Mouse (Mus musculus) CH12.LX (cell line): ENCODE measurements around the gene Tmem200b. TPM values are rescaled to one million over a fixed set of nuclear protein-coding genes. Genes with fewer than 3 reads are reported as not detected.

Experiments
- DNase-seq: peaks from one replicate; pipeline ENCODE4 v3.0.0-alpha.2; 2013; ENCODE audit errors: extremely low read depth
- H3K27ac ChIP-seq: 2 replicates; pipeline ENCODE4 v1.5.1; 2012; ENCODE audit warnings: low read depth, mild to moderate bottlenecking, control low read depth, moderate library complexity; ENCODE audit not compliant: insufficient read depth
- H3K27me3 ChIP-seq: replicated peaks from 2 replicates; pipeline ENCODE3; 2012; ENCODE audit warnings: inconsistent platforms
- H3K36me3 ChIP-seq, 2 experiments: replicated peaks in 1 of 2; 2 replicates each; pipeline versions ENCODE3 to v1.6.1; 2012; ENCODE audit warnings: inconsistent platforms in 1 of 2, low read length in 1 of 2, mild to moderate bottlenecking in 1 of 2, mixed read lengths in 1 of 2, moderate library complexity in 1 of 2; ENCODE audit not compliant: control insufficient read depth in 1 of 2, insufficient read depth in 1 of 2
- H3K4me1 ChIP-seq, 2 experiments: 2 replicates each; pipeline ENCODE4 v1.6.1; 2012; ENCODE audit warnings: inconsistent platforms in 1 of 2, moderate library complexity in 1 of 2; ENCODE audit not compliant: insufficient read depth in 2 of 2, control insufficient read depth in 1 of 2
- H3K4me2 ChIP-seq: 2 replicates; pipeline ENCODE4 v1.6.1; 2012; ENCODE audit warnings: low read depth, mild to moderate bottlenecking, control low read depth; ENCODE audit not compliant: poor library complexity, insufficient read depth, severe bottlenecking
- H3K4me3 ChIP-seq, 3 experiments: fragments of 150-350 bp in 1 of 3; sonication (generic) in 1 of 3; replicated peaks in 1 of 3; 2 replicates each; pipeline versions ENCODE3 to v1.5.1; 2011 to 2012; ENCODE audit warnings: low read depth in 2 of 3, low read length in 2 of 3, mild to moderate bottlenecking in 2 of 3, moderate library complexity in 2 of 3, control low read depth in 1 of 3, improper control_type of control experiment in 1 of 3, inconsistent platforms in 1 of 3, mixed read lengths in 1 of 3; ENCODE audit not compliant: poor library complexity in 1 of 3
- H3K79me2 ChIP-seq: replicated peaks from 2 replicates; pipeline ENCODE4 v1.6.1; 2012; ENCODE audit warnings: mild to moderate bottlenecking, moderate library complexity; ENCODE audit not compliant: control insufficient read depth, poor library complexity, insufficient read depth, severe bottlenecking; ENCODE audit errors: extremely low read depth
- H3K9ac ChIP-seq: 2 replicates; pipeline ENCODE4 v1.6.1; 2012; ENCODE audit warnings: low read depth, mild to moderate bottlenecking, control low read depth, moderate library complexity; ENCODE audit not compliant: insufficient read depth
- H3K9me3 ChIP-seq: replicated peaks from 2 replicates; pipeline ENCODE3; 2012; ENCODE audit warnings: low read length, inconsistent platforms, mixed read lengths
- BHLHE40 ChIP-seq: IDR thresholded peaks from 2 replicates; pipeline ENCODE4 v1.6.1; 2011; ENCODE audit warnings: mild to moderate bottlenecking, low read depth, low read length, improper control_type of control experiment
- CHD1 ChIP-seq: IDR thresholded peaks from 2 replicates; pipeline ENCODE4 v1.6.1; 2012; ENCODE audit warnings: low read depth, low read length, improper control_type of control experiment, inconsistent platforms
- CHD2 ChIP-seq: IDR thresholded peaks from 2 replicates; pipeline ENCODE4 v1.6.1; 2011; ENCODE audit warnings: low read length, improper control_type of control experiment
- CTCF ChIP-seq, 2 experiments: IDR thresholded peaks in 1 of 2; conservative IDR thresholded peaks in 1 of 2; 2 replicates each; pipeline ENCODE4 v1.5.1; 2011 to 2012; ENCODE audit warnings: low read depth in 2 of 2, low read length in 2 of 2, improper control_type of control experiment in 1 of 2, inconsistent platforms in 1 of 2, mild to moderate bottlenecking in 1 of 2, moderate library complexity in 1 of 2
- ELF1 ChIP-seq: IDR thresholded peaks from 2 replicates; pipeline ENCODE4 v1.6.1; 2014; ENCODE audit warnings: low read depth, mild to moderate bottlenecking, inconsistent platforms, low read length, improper control_type of control experiment
- EP300 ChIP-seq: IDR thresholded peaks from 2 replicates; pipeline ENCODE4 v1.6.1; 2011; ENCODE audit warnings: low read length, improper control_type of control experiment
- HCFC1 ChIP-seq: IDR thresholded peaks from 2 replicates; pipeline ENCODE4 v1.6.1; 2012; ENCODE audit warnings: low read depth, mild to moderate bottlenecking, inconsistent platforms, low read length, improper control_type of control experiment
- IRF4 ChIP-seq: IDR thresholded peaks from 2 replicates; pipeline ENCODE4 v1.6.1; 2014; ENCODE audit warnings: low read depth, mild to moderate bottlenecking, inconsistent platforms, low read length, improper control_type of control experiment
- JUND ChIP-seq: conservative IDR thresholded peaks from 2 replicates; pipeline ENCODE4 v1.6.1; 2011; ENCODE audit warnings: low read depth, low read length, improper control_type of control experiment
- KAT2A ChIP-seq: IDR thresholded peaks from 2 replicates; pipeline ENCODE4 v1.6.1; 2012; ENCODE audit warnings: low read length, improper control_type of control experiment, inconsistent platforms; ENCODE audit not compliant: insufficient replicate concordance
- MAFK ChIP-seq: IDR thresholded peaks from 2 replicates; pipeline ENCODE4 v1.6.1; 2011; ENCODE audit warnings: low read length, improper control_type of control experiment; ENCODE audit not compliant: insufficient replicate concordance
- MAX ChIP-seq: IDR thresholded peaks from 2 replicates; pipeline ENCODE4 v1.6.1; 2011; ENCODE audit warnings: low read length, improper control_type of control experiment
- MAZ ChIP-seq: IDR thresholded peaks from 2 replicates; pipeline ENCODE4 v1.6.1; 2012; ENCODE audit warnings: low read depth, mild to moderate bottlenecking, inconsistent platforms, low read length, improper control_type of control experiment, moderate library complexity
- MEF2A ChIP-seq: IDR thresholded peaks from 2 replicates; pipeline ENCODE4 v1.6.1; 2014; ENCODE audit warnings: low read depth, mild to moderate bottlenecking, inconsistent platforms, low read length, improper control_type of control experiment, borderline replicate concordance
- MYC ChIP-seq: IDR thresholded peaks from 2 replicates; pipeline ENCODE4 v1.6.1; 2011; ENCODE audit warnings: low read depth, mild to moderate bottlenecking, improper control_type of control experiment, low read length
- NRF1 ChIP-seq: IDR thresholded peaks from 2 replicates; pipeline ENCODE4 v1.6.1; 2014; ENCODE audit warnings: low read depth, mild to moderate bottlenecking, inconsistent platforms, low read length, improper control_type of control experiment, moderate library complexity
- POLR2A ChIP-seq: IDR thresholded peaks from 2 replicates; pipeline ENCODE4 v1.6.1; 2011; ENCODE audit warnings: low read depth, mild to moderate bottlenecking, improper control_type of control experiment, low read length
- RAD21 ChIP-seq: IDR thresholded peaks from 2 replicates; pipeline ENCODE4 v1.6.1; 2011; ENCODE audit warnings: low read depth, mild to moderate bottlenecking, low read length, improper control_type of control experiment, moderate library complexity
- RCOR1 ChIP-seq: conservative IDR thresholded peaks from 2 replicates; pipeline ENCODE4 v1.6.1; 2012; ENCODE audit warnings: low read depth, mild to moderate bottlenecking, inconsistent platforms, low read length, improper control_type of control experiment
- SIN3A ChIP-seq: IDR thresholded peaks from 2 replicates; pipeline ENCODE4 v1.6.1; 2012; ENCODE audit warnings: low read length, improper control_type of control experiment, inconsistent platforms
- SMC3 ChIP-seq: IDR thresholded peaks from 2 replicates; pipeline ENCODE4 v1.6.1; 2011; ENCODE audit warnings: low read depth, low read length, improper control_type of control experiment
- TBP ChIP-seq: conservative IDR thresholded peaks from 2 replicates; pipeline ENCODE4 v1.6.1; 2011; ENCODE audit warnings: low read depth, low read length, improper control_type of control experiment
- TCF12 ChIP-seq: IDR thresholded peaks from 2 replicates; pipeline ENCODE4 v1.6.1; 2014; ENCODE audit warnings: low read depth, mild to moderate bottlenecking, inconsistent platforms, low read length, improper control_type of control experiment
- USF1 ChIP-seq: IDR thresholded peaks from 2 replicates; pipeline ENCODE4 v1.6.1; 2014; ENCODE audit warnings: low read depth, mild to moderate bottlenecking, inconsistent platforms, low read length, improper control_type of control experiment
- USF2 ChIP-seq: conservative IDR thresholded peaks from 2 replicates; pipeline ENCODE4 v1.6.1; 2011; ENCODE audit warnings: low read depth, low read length, improper control_type of control experiment
- ZMIZ1 ChIP-seq: IDR thresholded peaks from 2 replicates; pipeline ENCODE4 v1.6.1; 2012; ENCODE audit warnings: low read depth, mild to moderate bottlenecking, inconsistent platforms, low read length, improper control_type of control experiment
- ZNF384 ChIP-seq: IDR thresholded peaks from 2 replicates; pipeline ENCODE4 v1.6.1; 2012; ENCODE audit warnings: low read depth, low read length, improper control_type of control experiment, inconsistent platforms
- dilution Hi-C: fragments of 300-500 bp; cut with MboI; formaldehyde crosslinking; loops from 2 replicates; pipeline ENCODE4 v1.14.3; 2020; ENCODE audit warnings: low sequenced_read_pairs; ENCODE audit not compliant: extremely low pct_unique_long_range_greater_than_20kb, extremely low pct_ligation_motif_present
- in situ Hi-C: fragments of 300-500 bp; cut with MboI; formaldehyde crosslinking; loops from 3 replicates; pipeline ENCODE4 v1.14.3; 2019; ENCODE audit warnings: low sequenced_read_pairs, low pct_ligation_motif_present, low pct_unique_long_range_greater_than_20kb, mixed read lengths
- polyA plus RNA-seq: library from polyadenylated mRNA; unstranded; fragments of >175 nt; gene quantifications from 2 replicates; pipeline ENCODE4 v1.2.1, GENCODE M21; 2012; ENCODE audit warnings: low read depth; ENCODE audit not compliant: insufficient read length
- total RNA-seq, 2 experiments: library from RNA; depleted of rRNA; stranded (reverse); fragments of 300-350 nt in 1 of 2; fragments of >200 nt in 1 of 2; gene quantifications; 2 replicates each; pipeline ENCODE4 v1.2.3; 2012 to 2014

Gene Tmem200b
- total and polyA plus RNA-seq, 3 experiments = not detected

DNA sequence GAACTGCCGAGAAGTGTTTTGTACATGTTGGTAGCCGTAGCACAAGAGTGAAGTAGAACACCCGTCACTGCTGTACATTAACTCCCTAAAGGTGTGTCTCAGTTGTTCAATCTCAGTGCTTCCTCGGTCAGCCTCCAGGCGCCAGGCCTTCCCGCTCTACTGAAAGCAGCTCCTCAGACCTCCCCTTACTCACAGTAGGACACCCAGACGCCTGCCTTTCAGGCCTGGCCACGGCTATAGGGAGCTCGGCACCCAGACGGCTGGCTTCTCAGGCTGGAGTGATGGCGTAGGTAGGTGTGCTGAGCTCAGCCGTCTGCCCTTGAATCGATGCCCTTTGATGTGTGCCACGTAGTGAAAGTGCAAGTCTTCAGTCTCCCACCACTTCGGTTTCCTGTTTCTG, 20.5 kb upstream of the Tmem200b start:
- H3K79me2 ChIP-seq = no peaks in the 10 kb centered on the region
- no peaks in the 10 kb centered on the region for H3K27me3 ChIP-seq
- no peak overlapping the region for H3K4me2 ChIP-seq
- no peak for DNase-seq
- in situ Hi-C loops (loop anchor here (5.0 to 10.0 kb wide), 2 partner anchors 34 to 174 kb away; partner anchors contain the start of genes Epb41 and Gm10300), dilution Hi-C loops (no loop called here)
- H3K36me3 ChIP-seq = peaks cover 57 to 79% of the 10 kb centered on the region in 2 experiments
- H3K27ac ChIP-seq = no peak overlapping the region
- H3K9ac ChIP-seq = no peak overlapping the region
- H3K4me3 ChIP-seq = no peak overlapping the region
- no peak for TF ChIP-seq MAFK
- TF ChIP-seq IRF4 = no peak
- no peak for TF ChIP-seq MEF2A
- TF ChIP-seq TCF12 = no peak
- no peak for TF ChIP-seq POLR2A
- TF ChIP-seq JUND = no peak
- TF ChIP-seq RCOR1 = no peak
- no peak for TF ChIP-seq BHLHE40
- no peak for TF ChIP-seq ELF1
- TF ChIP-seq MAX = no peak
- no peak for TF ChIP-seq NRF1
- no peak for TF ChIP-seq HCFC1
- TF ChIP-seq USF1 = no peak
- no peak for TF ChIP-seq MAZ
- TF ChIP-seq MYC = no peak
- TF ChIP-seq EP300 = no peak
- no peak for TF ChIP-seq ZNF384
- no peak for TF ChIP-seq SMC3
- TF ChIP-seq RAD21 = no peak
- TF ChIP-seq KAT2A = no peak
- TF ChIP-seq, all 38 proteins: peak for 0
- Histone ChIP-seq H3K9me3 (no peaks in the 10 kb centered on the region), H3K4me1 (peaks cover 2 to 18% of the 10 kb centered on the region in 2 experiments; a peak in 3 of 4 replicates)

DNA sequence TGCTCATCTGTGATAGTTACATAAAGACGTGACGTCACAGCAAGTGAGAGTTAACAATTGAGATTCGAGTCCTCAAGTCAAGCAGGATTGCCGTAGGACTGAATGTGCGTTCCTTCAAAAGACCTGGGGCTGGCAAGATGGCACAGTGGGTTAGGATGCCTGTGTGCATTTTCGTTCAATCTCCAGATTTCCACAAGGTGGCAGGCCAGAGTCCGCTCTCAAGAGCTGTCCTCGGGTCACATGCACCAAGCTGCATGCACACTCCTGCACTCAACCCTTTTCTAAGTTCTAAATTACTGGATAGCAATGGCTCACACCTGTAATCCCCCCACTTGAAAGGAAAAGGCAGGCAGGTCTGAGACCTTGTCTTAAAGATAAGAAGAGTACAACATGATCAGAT, 17.1 kb upstream of the Tmem200b start:
- H3K9me3 ChIP-seq = peaks cover 5% of the 10 kb centered on the region
- TF ChIP-seq TCF12 = no peak
- TF ChIP-seq SIN3A = no peak
- TF ChIP-seq CHD1 = no peak
- TF ChIP-seq TBP = no peak
- no peak for TF ChIP-seq CHD2
- peak; percentile 35; the same call in 1 of the 2 replicates for TF ChIP-seq BHLHE40
- TF ChIP-seq KAT2A = no peak
- TF ChIP-seq RCOR1 = no peak
- peak in 1 of 2 experiments; percentile 61; a peak in 2 of 4 replicates for TF ChIP-seq CTCF (conservative IDR thresholded peaks at IDR 0.05 in 1 of 2, IDR thresholded peaks at IDR 0.05 in 1 of 2; ENCODE audit: low read depth in 2 of 2, low read length in 2 of 2)
- no peak for TF ChIP-seq ZMIZ1
- TF ChIP-seq RAD21 = peak; percentile 14
- no peak for TF ChIP-seq HCFC1
- TF ChIP-seq MAFK = no peak
- TF ChIP-seq USF2 = no peak
- TF ChIP-seq SMC3 = peak; percentile 44
- no peak for TF ChIP-seq MAX
- H3K36me3 ChIP-seq = peaks cover 33 to 62% of the 10 kb centered on the region in 2 experiments
- H3K9ac ChIP-seq = no peak overlapping the region
- no peak overlapping the region for H3K4me3 ChIP-seq
- no peaks in the 10 kb centered on the region for H3K4me1 ChIP-seq
- no peaks in the 10 kb centered on the region for H3K79me2 ChIP-seq
- H3K27me3 ChIP-seq = no peaks in the 10 kb centered on the region
- no peak overlapping the region for H3K4me2 ChIP-seq
- DNase-seq = peak; percentile 49
- dilution Hi-C loops = no loop called here
- no peak overlapping the region for H3K27ac ChIP-seq
- in situ Hi-C loops = loop anchor here (5.0 to 10.0 kb wide), 2 partner anchors 37 to 170 kb away; partner anchors contain the start of genes Epb41 and Gm10300
